21 mouse cellular contexts compared by ENCODE assay signal in genomic region chr19:40992517-40993044, GRCm38 (mm10). TPM values are rescaled to one million over a fixed set of nuclear protein-coding genes. Genes with fewer than 3 reads are reported as not detected.
DNase-seq lines count a peak whose midpoint lies in the region; ATAC-seq lines count a peak whose summit lies in the region.
"Had no signal": no experiment of that assay in that cellular context is flagged by ENCODE, and none has a peak within 500 bp of the region (broad histone marks: within the 10 kb centered on the region; RNA-seq: fewer than 3 reads in every experiment).

No protein-coding gene starts in this region.

- ATAC-seq in kidney, embryonic 14.5 days (ENCODE audit: low FRiP score, low TSS enrichment), result no peak
- no peak for ATAC-seq in erythroid progenitor cell, adult 5-6 weeks (replicated peaks; ENCODE audit: low FRiP score, poor library complexity, severe bottlenecking)
- ATAC-seq: activated CD4-positive, CD25-positive, alpha-beta regulatory T cell, adult 4 months; forebrain, embryonic 13.5 days; midbrain, embryonic 13.5 days had no signal

- H3K9me3 ChIP-seq in kidney, embryonic 14.5 days (ENCODE audit: control insufficient read depth, low read length), result no peaks in the 10 kb centered on the region
- H3K9me3 ChIP-seq: forebrain, embryonic 13.5 days; limb, embryonic 13.5 days; midbrain, embryonic 13.5 days had no signal

- no peaks in the 10 kb centered on the region for H3K27me3 ChIP-seq in kidney, embryonic 14.5 days (ENCODE audit: control insufficient read depth, insufficient read depth, low read length)
- H3K27me3 ChIP-seq: forebrain, embryonic 13.5 days; limb, embryonic 13.5 days; midbrain, embryonic 13.5 days had no signal

- DNase-seq in kidney, postnatal 10 days, result no peak
- DNase-seq in right cerebral cortex, adult 18-20 months, result peak; percentile 50
- no peak for DNase-seq in right cerebral cortex, postnatal 25 days
- no peak for DNase-seq in T-cell, adult 2 months (ENCODE audit: low spot score)
- DNase-seq: cerebellum, adult 8-10 months; embryo, embryonic 11 days; heart, postnatal 14 days; lung, adult 2 months; lung, postnatal 4 days; right cerebral cortex, postnatal 4 days; thymus, adult 2 months had no signal

- no peak overlapping the region for H3K27ac ChIP-seq in kidney, embryonic 14.5 days (ENCODE audit: low read depth, low read length)
- H3K27ac ChIP-seq in brown adipose tissue, adult 24 weeks (replicated peaks; ENCODE audit: low read depth, low read length), result peak overlapping the region; percentile 67
- H3K27ac ChIP-seq: forebrain, embryonic 13.5 days; limb, embryonic 13.5 days; midbrain, embryonic 13.5 days had no signal

- WGBS in kidney, embryonic 14.5 days, result 52% methylated on average over 8 of the region's 8 CpGs

- peaks cover 11% of the 10 kb centered on the region for H3K4me1 ChIP-seq in kidney, embryonic 14.5 days (ENCODE audit: control insufficient read depth, insufficient read depth, low read length)
- no peaks in the 10 kb centered on the region for H3K4me1 ChIP-seq in brown adipose tissue, adult 24 weeks (ENCODE audit: control insufficient read depth, insufficient read depth, insufficient read length, low read length)
- H3K4me1 ChIP-seq: forebrain, embryonic 13.5 days; midbrain, embryonic 13.5 days had no signal

- H3K9ac ChIP-seq in kidney, embryonic 14.5 days (ENCODE audit: low read depth, low read length), result no peak overlapping the region
- H3K9ac ChIP-seq: forebrain, embryonic 13.5 days; limb, embryonic 13.5 days; midbrain, embryonic 13.5 days had no signal

- no peak overlapping the region for H3K4me3 ChIP-seq in kidney, embryonic 14.5 days (ENCODE audit: low read length)
- H3K4me3 ChIP-seq in brown adipose tissue, adult 24 weeks (ENCODE audit: insufficient read depth, low read depth, low read length), result peak overlapping the region; percentile 4
- H3K4me3 ChIP-seq: forebrain, embryonic 13.5 days; limb, embryonic 13.5 days; midbrain, embryonic 13.5 days had no signal

- no peaks in the 10 kb centered on the region for H3K36me3 ChIP-seq in kidney, embryonic 14.5 days (ENCODE audit: control insufficient read depth, insufficient read depth, low read length)
- H3K36me3 ChIP-seq: limb, embryonic 13.5 days; midbrain, embryonic 13.5 days had no signal

- peak overlapping the region; percentile 19 for H3K4me2 ChIP-seq in kidney, embryonic 14.5 days (replicated peaks; ENCODE audit: low read depth, low read length)
- H3K4me2 ChIP-seq: forebrain, embryonic 13.5 days; limb, embryonic 13.5 days; midbrain, embryonic 13.5 days had no signal

RNA-seq across cellular contexts. Expression of gene Blnk, which starts 1.8 kb away (rescaled TPM):
- polyA plus RNA-seq in kidney, embryonic 14.5 days (2014; fragmentation: Nextera tagmentation; extraction: Ambion mirVana), result 10.5 and 11.9 TPM in 2 replicates
- polyA plus RNA-seq in brown adipose tissue, adult 24 weeks (2012; ENCODE audit: insufficient read depth, insufficient read length, missing spikeins), result 1.9 and 2.2 TPM in 2 replicates
- 18.9 and 22.3 TPM in 2 replicates for total RNA-seq in erythroid progenitor cell, adult 5-6 weeks (2015; ENCODE audit: low replicate concordance)
- total RNA-seq in erythroid progenitor cell, adult 5-6 weeks (2017; ENCODE audit: low replicate concordance), result 5.2 and 5.6 TPM in 2 replicates

RNA-seq across cellular contexts. Expression of gene Dntt, which starts 36.5 kb away (rescaled TPM):
- polyA plus RNA-seq in kidney, embryonic 14.5 days (2014; fragmentation: Nextera tagmentation; extraction: Ambion mirVana), result 0.16 and 0.19 TPM in 2 replicates
- polyA plus RNA-seq in brown adipose tissue, adult 24 weeks (2012; ENCODE audit: insufficient read depth, insufficient read length, missing spikeins), result not detected in 2 replicates
- 7.6 and 17.2 TPM in 2 replicates for total RNA-seq in erythroid progenitor cell, adult 5-6 weeks (2015; ENCODE audit: low replicate concordance)
- 9.7 and 11.7 TPM in 2 replicates for total RNA-seq in erythroid progenitor cell, adult 5-6 weeks (2017; ENCODE audit: low replicate concordance)
- total RNA-seq: adrenal gland, postnatal 4 days; left cerebral cortex, adult 8-10 months had no signal
- polyA plus RNA-seq: limb, embryonic 13.5 days; stomach, embryonic 14.5 days had no signal
